Mouse (Mus musculus): ENCODE data around the gene Afap1.

The Afap1 gene

DNA sequence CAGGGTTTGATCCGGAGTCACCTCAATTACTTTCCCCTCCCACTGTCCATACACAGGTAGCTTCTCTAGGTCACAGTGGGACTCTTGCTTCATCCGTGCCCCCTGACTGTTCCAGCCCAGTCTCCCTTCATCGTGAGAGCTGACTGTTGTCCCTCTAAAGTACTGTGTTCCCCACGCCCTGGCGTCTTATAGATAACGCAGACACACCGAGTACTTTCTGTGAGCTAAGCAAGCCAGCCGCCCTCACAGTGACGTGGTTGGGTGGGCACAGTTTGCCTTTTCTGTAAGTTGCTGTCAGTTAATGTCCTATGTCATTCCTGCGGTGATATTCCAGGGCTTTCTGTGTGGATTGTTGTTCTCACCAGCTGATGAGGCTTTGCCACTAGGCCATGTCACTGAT lies 39.9 kb downstream of the Afap1 start:
- DNase-seq (ENCODE audit: low spot score in 2 of 2), result no peak

DNA sequence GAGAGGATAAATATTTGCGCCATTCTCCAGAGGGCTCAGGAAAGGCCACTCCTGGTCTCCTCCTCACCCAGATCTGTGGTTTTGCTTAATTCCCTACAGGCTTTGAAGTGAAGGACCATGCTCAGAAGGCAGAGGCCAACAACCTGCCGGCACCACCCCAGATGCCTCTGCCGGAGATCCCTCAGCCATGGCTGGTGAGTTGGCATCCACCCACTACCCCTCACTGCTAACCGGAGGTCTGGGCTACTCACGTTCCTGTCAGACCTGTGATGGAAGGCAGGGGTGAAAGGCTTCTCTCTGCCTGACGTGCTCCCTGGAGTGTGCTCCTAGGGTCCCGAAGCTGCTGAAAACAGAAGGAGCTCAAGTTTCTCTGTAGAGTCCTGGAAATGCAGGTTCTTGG lies 42.8 kb downstream of the Afap1 start:
- no peak for DNase-seq (ENCODE audit: low spot score in 2 of 2)

GRCm38 (mm10) chr5:35938249-35939223 lies 45.4 kb downstream of the Afap1 start:
- no peak for DNase-seq (ENCODE audit: low spot score in 2 of 2)

GRCm38 (mm10) chr5:35939958-35940357 lies 46.8 kb downstream of the Afap1 start:
- no peak for DNase-seq (ENCODE audit: low spot score in 2 of 2)

DNA sequence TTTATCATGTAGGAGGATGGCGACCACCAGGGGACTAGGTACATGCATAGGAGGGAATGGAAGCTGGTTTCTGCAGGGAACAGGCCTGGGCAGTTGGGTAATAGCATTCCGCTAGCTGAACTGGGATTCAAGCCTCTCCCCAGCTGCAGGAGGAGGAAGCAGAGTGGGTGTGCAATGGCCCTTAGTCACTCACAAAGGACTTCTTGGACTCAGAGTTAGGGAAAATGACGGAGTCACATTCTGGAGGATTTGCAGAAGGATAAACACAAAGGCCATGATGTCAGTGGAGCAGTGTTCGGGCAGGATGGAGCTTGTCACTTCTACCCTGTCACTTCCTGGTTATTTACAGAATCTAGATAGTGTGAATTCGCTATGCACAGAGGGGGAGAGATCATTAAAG lies 50.4 kb downstream of the Afap1 start:
- DNase-seq (ENCODE audit: low spot score in 2 of 2), result no peak

DNA sequence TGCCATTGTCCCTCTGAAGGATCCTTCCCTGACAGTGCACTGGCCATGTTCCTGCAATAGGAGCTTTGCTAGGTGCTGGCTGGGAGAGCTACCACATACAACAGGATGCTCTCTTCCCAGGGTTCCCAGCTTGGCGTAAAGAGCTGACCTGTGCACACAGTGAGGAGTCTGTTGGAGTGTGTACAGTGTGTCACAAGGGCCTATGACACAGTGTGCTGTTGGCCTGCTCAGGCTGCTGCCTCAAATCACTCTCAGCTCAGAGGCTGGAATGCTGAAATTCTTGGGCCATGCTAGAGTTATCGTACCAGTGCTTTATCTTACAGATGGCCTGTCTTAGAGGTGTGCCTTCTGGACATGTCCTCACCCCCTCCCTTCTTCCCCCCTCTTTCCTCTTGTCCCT lies 53.7 kb downstream of the Afap1 start:
- no peak for DNase-seq (ENCODE audit: low spot score in 2 of 2)

DNA sequence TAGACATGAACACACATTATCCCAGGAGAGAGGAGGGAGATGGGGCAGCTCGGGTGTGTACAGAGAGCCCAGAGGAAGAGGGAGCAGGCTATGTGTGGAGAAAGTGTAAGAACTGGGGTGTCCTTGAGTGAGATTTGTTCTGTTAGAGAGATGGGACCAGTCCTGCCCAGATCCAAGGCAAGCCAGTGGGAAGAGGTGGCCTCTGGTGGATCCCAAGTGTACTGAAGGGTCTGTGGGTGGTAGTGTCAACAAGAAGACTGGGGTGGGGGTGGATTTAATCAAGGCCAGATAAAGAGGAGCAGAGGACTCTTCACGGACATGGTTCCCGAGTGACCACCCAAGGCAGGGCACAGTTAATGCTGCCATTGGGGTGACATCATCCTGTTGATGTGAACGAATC lies 54.3 kb downstream of the Afap1 start:
- DNase-seq (ENCODE audit: low spot score in 2 of 2), result no peak

- DNase-seq (ENCODE audit: low spot score in 2 of 2), result peak in 1 of 2 experiments; percentile 50
Measured at GRCm38 (mm10) chr5:35948225-35948975, 55.3 kb downstream of the Afap1 start.

DNA sequence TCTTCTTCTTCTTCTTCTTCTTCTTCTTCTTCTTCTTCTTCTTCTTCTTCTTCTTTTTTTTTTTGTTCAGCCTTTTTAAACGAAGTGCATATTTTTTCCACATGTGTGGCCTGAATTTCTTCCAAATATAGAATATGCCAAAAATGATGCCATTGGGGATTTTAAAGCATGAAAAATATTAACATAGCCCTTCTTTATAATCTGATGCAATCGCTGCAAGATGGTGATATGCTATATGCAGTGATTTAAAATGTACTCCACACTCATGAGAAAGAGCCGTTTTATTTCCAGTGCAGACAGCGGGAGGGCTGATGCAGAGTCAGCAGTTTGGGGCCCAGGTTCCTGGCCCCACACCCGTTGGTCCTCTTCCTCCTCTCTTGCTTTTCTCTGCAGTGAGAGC lies 55.9 kb downstream of the Afap1 start:
- DNase-seq (ENCODE audit: low spot score in 2 of 2), result no peak

- no peak for DNase-seq (ENCODE audit: low spot score in 2 of 2)
Measured at GRCm38 (mm10) chr5:35950504-35950903, 57.4 kb downstream of the Afap1 start.

DNA sequence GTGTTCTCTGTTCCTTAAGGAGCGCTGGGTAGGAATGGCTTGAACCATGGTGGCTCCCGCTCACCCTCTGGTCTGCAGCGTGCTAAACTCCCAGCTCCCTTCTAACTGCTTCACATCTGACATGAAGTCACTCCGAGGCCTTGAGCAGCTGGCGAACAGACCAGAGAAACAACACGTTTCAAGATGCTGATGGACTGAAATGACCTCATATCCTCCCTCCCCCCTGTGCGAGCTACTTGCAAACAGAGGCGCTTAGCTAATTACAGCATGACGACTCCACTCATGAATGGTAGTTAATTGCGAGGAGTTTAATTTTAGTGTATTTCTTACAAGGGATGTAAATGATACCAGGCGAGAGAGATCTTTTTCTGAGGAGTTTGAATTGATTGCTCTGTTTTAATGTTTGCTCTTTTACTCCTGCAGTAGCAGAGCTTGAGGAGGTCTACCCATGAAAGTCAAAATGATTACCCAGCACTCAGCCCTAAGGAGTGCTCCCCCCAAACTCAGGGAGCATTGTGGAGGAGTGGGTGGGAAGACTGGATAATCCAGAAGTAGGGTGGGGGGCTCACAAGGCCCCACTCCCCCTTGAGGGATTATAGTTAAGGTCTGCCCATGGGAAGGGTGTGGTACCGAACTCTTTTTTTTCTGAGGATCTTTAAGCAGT lies 61.1 kb downstream of the Afap1 start:
- no peak for DNase-seq (ENCODE audit: low spot score in 2 of 2)

- DNase-seq (ENCODE audit: low spot score in 2 of 2), result no peak
Measured at GRCm38 (mm10) chr5:35956268-35956667, 63.1 kb downstream of the Afap1 start.

DNA sequence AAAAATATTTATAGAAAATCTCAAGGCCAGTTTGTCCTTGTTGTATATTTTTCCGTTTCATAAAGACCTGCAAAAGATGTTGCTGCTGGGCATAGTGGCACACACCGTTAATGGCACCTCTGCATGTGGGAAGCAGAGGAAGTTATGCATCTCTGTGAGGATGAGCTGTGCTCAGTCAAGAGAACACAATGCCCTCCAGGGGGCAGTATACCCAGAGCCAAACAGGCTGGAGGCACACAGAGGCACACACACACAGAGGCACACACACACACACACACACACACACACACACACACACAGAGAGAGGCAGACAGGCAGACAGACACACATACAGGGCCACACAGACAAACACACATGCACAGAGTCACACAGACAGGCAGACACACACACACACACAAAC lies 65.6 kb downstream of the Afap1 start:
- DNase-seq (ENCODE audit: low spot score in 2 of 2), result no peak

DNA sequence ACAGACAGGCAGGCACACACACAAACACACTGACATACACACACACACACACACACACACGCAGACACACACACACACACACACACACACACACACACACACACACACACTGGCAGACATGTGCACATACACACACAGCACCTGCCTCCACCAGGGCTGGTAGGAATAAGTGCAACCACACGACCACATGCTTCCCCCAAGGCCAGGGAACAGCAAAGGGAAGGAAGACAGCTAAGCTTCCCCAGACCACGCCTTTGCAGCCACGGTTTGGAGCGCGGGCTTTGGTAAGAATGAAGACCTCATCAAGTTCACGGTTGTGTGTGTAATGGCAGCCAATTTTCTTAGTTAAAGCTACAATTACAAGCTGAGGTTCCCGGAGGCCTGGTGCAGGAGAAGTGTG lies 67.0 kb downstream of the Afap1 start:
- DNase-seq (ENCODE audit: low spot score in 2 of 2), result no peak

GRCm38 (mm10) chr5:35961271-35961670 lies 68.2 kb downstream of the Afap1 start:
- no peak for DNase-seq (ENCODE audit: low spot score in 2 of 2)

DNA sequence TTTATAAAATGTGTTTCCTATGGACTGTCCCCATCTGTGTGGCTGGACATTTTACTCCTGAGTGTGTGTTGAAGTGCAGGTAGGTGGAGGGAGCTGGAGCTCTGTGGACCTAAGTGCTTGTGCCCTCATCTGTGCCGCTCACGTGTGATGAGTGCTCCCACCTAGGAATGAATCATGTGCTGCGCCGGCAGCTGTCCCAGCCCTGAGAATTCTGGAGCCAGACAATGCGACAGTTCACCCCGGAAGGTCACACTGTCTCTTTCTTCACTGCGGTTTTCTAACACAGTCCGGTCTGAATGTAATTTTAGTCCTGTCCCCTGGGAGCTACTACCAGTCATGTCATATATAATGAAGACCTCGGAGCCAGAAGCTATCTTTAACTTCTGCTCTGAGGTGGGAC lies 70.5 kb downstream of the Afap1 start:
- DNase-seq (ENCODE audit: low spot score in 2 of 2), result no peak

- no peak for DNase-seq (ENCODE audit: low spot score in 2 of 2)
Measured at GRCm38 (mm10) chr5:35965036-35965435, 71.9 kb downstream of the Afap1 start.

DNA sequence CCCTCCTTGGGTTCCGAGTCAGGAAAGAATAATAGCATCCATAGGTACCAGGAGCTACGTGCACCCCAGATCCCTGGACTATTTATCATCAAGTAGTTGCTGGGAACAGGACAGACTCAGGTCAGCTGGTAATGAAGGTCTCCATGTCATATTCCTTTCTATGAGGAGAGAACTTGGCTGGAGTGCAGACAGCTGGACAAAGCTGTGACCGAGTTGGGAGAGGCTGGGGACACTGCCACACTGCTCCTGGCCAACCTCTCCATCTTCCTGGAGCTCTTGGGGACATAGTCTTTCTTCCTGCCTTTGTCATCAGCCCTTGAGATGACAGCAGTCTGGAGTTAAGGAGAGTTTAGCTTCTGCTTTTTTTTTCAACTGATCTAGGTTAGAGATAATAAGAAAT lies 76.7 kb downstream of the Afap1 start:
- DNase-seq (ENCODE audit: low spot score in 2 of 2), result no peak

DNA sequence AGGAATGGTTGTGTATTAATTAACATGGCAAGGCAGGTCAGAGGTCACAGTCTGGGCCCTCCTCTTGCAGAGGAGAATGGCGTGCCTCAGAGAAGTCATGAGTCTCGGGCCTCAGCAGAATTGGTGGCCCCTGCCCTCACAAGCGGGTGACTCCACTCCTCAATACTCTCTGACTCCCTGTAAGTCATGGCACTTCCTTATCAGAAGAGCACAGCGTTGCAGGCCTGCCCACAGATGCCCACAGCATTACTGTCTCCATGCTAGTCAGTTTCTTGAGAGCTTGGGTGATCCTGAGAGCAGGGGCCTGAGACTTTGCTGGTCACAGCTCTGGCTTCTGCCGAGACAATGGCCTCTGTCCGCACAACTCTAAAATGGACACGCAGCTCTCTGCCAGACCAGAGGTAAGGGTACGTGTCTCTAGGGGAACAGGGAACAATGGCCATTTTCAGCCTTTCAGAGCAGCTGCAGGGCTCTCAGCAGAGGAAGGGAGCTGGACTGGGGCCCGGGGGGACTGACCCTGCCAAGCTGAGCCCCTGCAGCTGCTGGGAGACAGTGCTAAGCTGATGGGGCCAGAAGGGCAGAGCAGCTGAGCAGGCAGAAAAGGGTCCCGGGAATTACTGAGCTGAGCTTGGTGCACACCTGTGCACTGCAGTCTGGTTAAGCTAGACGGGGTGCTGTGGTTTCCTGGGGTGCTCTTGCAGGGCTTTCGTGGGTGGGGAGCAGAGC lies 77.4 kb downstream of the Afap1 start:
- DNase-seq (ENCODE audit: low spot score in 2 of 2), result peak in 1 of 2 experiments; percentile 66

GRCm38 (mm10) chr5:35971841-35972578 lies 78.9 kb downstream of the Afap1 start:
- DNase-seq (ENCODE audit: low spot score in 2 of 2), result peak; percentile 63 to 83

DNA sequence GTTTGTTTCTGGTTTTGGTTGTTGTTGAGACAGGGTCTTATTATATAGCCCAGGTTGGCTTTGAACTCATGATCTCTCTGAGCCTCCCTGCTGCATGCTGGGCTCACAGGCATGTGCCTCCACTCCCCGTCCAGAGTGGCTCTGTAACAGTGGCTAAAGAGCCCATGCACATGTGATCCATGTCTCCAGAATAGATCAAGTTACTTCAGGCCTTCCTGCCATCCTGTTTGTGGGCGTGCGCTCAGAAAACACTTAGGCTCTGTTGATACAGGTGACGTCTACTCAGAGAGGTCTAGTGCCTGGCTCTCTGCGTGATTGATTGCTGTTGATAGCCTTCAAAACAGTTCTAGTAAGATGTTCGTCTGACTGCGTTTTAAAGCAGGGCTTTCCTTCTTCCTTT lies 79.6 kb downstream of the Afap1 start:
- no peak for DNase-seq (ENCODE audit: low spot score in 2 of 2)

Measured in urinary bladder, postnatal 4 days (tissue).